12 mouse cellular contexts compared by ENCODE assay signal in the genomic region with DNA sequence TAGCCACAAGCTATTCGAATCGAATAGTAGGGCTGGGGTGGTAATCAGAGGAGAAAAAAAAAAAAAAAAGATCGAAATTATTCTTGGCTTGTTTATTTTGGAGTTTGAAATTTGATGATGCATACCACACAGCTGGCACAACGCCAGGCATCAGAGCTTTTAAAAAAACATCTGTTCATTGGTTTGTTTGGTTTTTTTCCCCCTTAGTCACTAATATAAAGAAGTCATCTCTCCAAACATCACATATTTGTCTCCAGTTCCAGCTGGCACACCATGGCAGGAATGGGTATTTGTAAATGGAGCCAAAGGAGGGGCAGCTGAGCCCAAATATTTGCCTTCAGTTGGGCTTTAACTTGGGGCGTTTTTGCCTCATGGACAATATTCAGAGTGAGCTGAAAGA. TPM values are rescaled to one million over a fixed set of nuclear protein-coding genes. Genes with fewer than 3 reads are reported as not detected.
DNase-seq lines count a peak whose midpoint lies in the region; ATAC-seq and TF ChIP-seq lines count a peak whose summit lies in the region.
"Had no signal": no experiment of that assay in that cellular context is flagged by ENCODE, and none has a peak within 500 bp of the region (broad histone marks: within the 10 kb centered on the region; RNA-seq: fewer than 3 reads in every experiment).

No protein-coding gene starts in this region.

- H3K27me3 ChIP-seq in limb, embryonic 14.5 days (ENCODE audit: control insufficient read depth, insufficient read depth, low read length), result no peaks in the 10 kb centered on the region
- no peaks in the 10 kb centered on the region for H3K27me3 ChIP-seq in limb, embryonic 10.5 days (ENCODE audit: low read depth, poor library complexity, severe bottlenecking)
- H3K27me3 ChIP-seq in liver, postnatal 0 days (ENCODE audit: insufficient read depth, low read length), result no peaks in the 10 kb centered on the region
- H3K27me3 ChIP-seq: liver, embryonic 15.5 days; midbrain, embryonic 15.5 days had no signal

- no peak overlapping the region for H3K4me3 ChIP-seq in limb, embryonic 14.5 days (replicated peaks; ENCODE audit: low read length)
- no peak overlapping the region for H3K4me3 ChIP-seq in limb, embryonic 10.5 days
- no peak overlapping the region for H3K4me3 ChIP-seq in liver, postnatal 0 days (ENCODE audit: low read depth, low read length)
- H3K4me3 ChIP-seq: liver, embryonic 15.5 days; midbrain, embryonic 15.5 days had no signal

- no peak overlapping the region for H3K27ac ChIP-seq in limb, embryonic 14.5 days (replicated peaks; ENCODE audit: low read depth, low read length)
- no peak overlapping the region for H3K27ac ChIP-seq in limb, embryonic 10.5 days
- H3K27ac ChIP-seq in liver, postnatal 0 days (ENCODE audit: low read depth), result no peak overlapping the region
- H3K27ac ChIP-seq: liver, embryonic 15.5 days; midbrain, embryonic 15.5 days had no signal

- ATAC-seq in limb, embryonic 14.5 days (ENCODE audit: low FRiP score, low read depth), result no peak
- ATAC-seq in liver, postnatal 0 days, result no peak
- ATAC-seq in megakaryocyte progenitor cell, adult 5-6 weeks (replicated peaks; ENCODE audit: poor library complexity), result no peak
- ATAC-seq: midbrain, embryonic 15.5 days had no signal

- no peak for TF ChIP-seq EP300 in liver, postnatal 0 days (IDR thresholded peaks at IDR 0.05; ENCODE audit: low read depth)

- 0 out of 2 replicates have a peak, but pooled peaks cover 4% of the 10 kb centered on the region for H3K4me1 ChIP-seq in limb, embryonic 14.5 days (ENCODE audit: control insufficient read depth, insufficient read depth, low read length)
- no peaks in the 10 kb centered on the region for H3K4me1 ChIP-seq in limb, embryonic 10.5 days
- H3K4me1 ChIP-seq in liver, postnatal 0 days (ENCODE audit: insufficient read depth), result 0 out of 2 replicates have a peak, but pooled peaks cover 2% of the 10 kb centered on the region
- H3K4me1 ChIP-seq: liver, embryonic 15.5 days; midbrain, embryonic 15.5 days had no signal

- no peak overlapping the region for H3K4me2 ChIP-seq in limb, embryonic 14.5 days (replicated peaks; ENCODE audit: low read depth, low read length, severe bottlenecking)
- H3K4me2 ChIP-seq in liver, postnatal 0 days (ENCODE audit: low read depth, low read length), result no peak overlapping the region
- H3K4me2 ChIP-seq: liver, embryonic 15.5 days; midbrain, embryonic 15.5 days had no signal

- H3K9me3 ChIP-seq in limb, embryonic 14.5 days (ENCODE audit: control insufficient read depth, low read length), result no peaks in the 10 kb centered on the region
- H3K9me3 ChIP-seq in limb, embryonic 10.5 days (replicated peaks), result no peaks in the 10 kb centered on the region
- H3K9me3 ChIP-seq in liver, postnatal 0 days (ENCODE audit: low read length), result no peaks in the 10 kb centered on the region
- H3K9me3 ChIP-seq: liver, embryonic 15.5 days; midbrain, embryonic 15.5 days had no signal

- H3K9ac ChIP-seq in limb, embryonic 14.5 days (ENCODE audit: low read depth, low read length, severe bottlenecking), result no peak overlapping the region
- H3K9ac ChIP-seq in liver, postnatal 0 days (replicated peaks), result no peak overlapping the region
- H3K9ac ChIP-seq: liver, embryonic 15.5 days; midbrain, embryonic 15.5 days had no signal

- no peak for TF ChIP-seq POLR2A in limb, embryonic 14.5 days (IDR thresholded peaks at IDR 0.05; ENCODE audit: borderline replicate concordance, extremely low read depth, insufficient read depth, insufficient read length)

- no peak for TF ChIP-seq CTCF in liver, postnatal 0 days (IDR thresholded peaks at IDR 0.05; ENCODE audit: low read depth)

- 43% methylated on average over 5 of the region's 5 CpGs for WGBS in limb, embryonic 14.5 days
- 84% methylated on average over 5 of the region's 5 CpGs for WGBS in limb, embryonic 10.5 days
- WGBS in liver, postnatal 0 days (ENCODE audit: insufficient replicate concordance), result 53% methylated on average over 5 of the region's 5 CpGs

- intact Hi-C loops in gastrocnemius, postnatal 14 days (cut with DNase I; ENCODE audit: low total_unique reads), result no loop called here

- peak; percentile 28 for DNase-seq in gastrocnemius, postnatal 14 days
- DNase-seq in gastrocnemius, postnatal 25 days, result no peak
- DNase-seq in limb, embryonic 14.5 days (ENCODE audit: low spot score), result peak; percentile 67
- no peak for DNase-seq in limb, embryonic 10.5 days (ENCODE audit: low spot score)
- DNase-seq in adipocyte (ENCODE audit: low spot score), result peak; percentile 26
- peak; percentile 38 to 64 for DNase-seq in lung, postnatal 4 days
- no peak for DNase-seq in liver, postnatal 0 days
- DNase-seq: thymus, postnatal 36 days had no signal

- no peaks in the 10 kb centered on the region for H3K36me3 ChIP-seq in limb, embryonic 14.5 days (ENCODE audit: control insufficient read depth, insufficient read depth, low read length)
- H3K36me3 ChIP-seq in limb, embryonic 10.5 days, result no peaks in the 10 kb centered on the region
- H3K36me3 ChIP-seq in liver, postnatal 0 days (replicated peaks; ENCODE audit: insufficient read depth, low read length), result no peaks in the 10 kb centered on the region
- H3K36me3 ChIP-seq: liver, embryonic 15.5 days; midbrain, embryonic 15.5 days had no signal

RNA-seq across cellular contexts. Expression of gene Tmem252, which starts 56.9 kb away (rescaled TPM):
- under 1 TPM; 0.06 to 0.24 TPM for total RNA-seq in gastrocnemius, postnatal 14 days (2021)
- total RNA-seq in gastrocnemius, postnatal 25 days (2021), result under 1 TPM; 0.08 to 0.32 TPM
- polyA plus RNA-seq in limb, embryonic 14.5 days (2012; rRNA removed), result 0.10 and 0.18 TPM in 2 replicates
- 1.5 and 2.2 TPM in 2 replicates for polyA plus RNA-seq in limb, embryonic 14.5 days (2014; fragmentation: Nextera tagmentation; extraction: Ambion mirVana)
- 0.28 and 0.51 TPM in 2 replicates for polyA plus RNA-seq in limb, embryonic 10.5 days (2016; fragmentation: Nextera tagmentation; extraction: Ambion mirVana)
- 0.06 and 0.07 TPM in 2 replicates for polyA plus RNA-seq in liver, postnatal 0 days (2015; fragmentation: Nextera tagmentation; extraction: Ambion mirVana)
- not detected in 2 replicates for total RNA-seq in megakaryocyte progenitor cell, adult 5-6 weeks (2015)
- total RNA-seq in megakaryocyte progenitor cell, adult 5-6 weeks (2017), result not detected in 2 replicates
- total RNA-seq: common myeloid progenitor, adult 5-6 weeks had no signal

Comparison
In these comparisons a context has a peak if more than half of its experiments do, and no peak if none do; other contexts are left out.
1. DNase-seq: peak in gastrocnemius, postnatal 14 days (single experiment), limb, embryonic 14.5 days (single experiment), adipocyte (single experiment) and lung, postnatal 4 days (2 of 2); none in gastrocnemius, postnatal 25 days (single experiment), limb, embryonic 10.5 days (single experiment) and liver, postnatal 0 days (single experiment).